7 mouse cellular contexts compared by ENCODE assay signal in the genomic region with DNA sequence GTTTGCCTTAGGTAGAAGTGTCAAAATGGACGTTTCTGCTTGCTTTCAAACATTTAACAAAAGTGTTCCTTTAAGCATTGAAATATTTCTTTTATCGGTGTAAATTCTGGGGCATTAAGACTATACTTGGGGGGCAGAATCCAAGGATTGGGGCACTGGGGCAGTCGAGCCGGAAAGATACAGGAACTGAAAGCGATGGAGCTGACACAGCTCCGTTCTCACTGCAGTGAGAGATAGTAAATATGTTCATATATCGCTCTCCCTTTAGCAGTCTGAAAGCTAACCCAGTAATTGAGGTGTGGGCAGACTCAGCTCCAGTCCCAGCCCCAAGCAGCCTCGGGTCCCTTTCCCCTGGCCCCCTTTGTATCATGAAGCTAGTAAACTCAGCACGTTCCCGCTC. TPM values are rescaled to one million over a fixed set of nuclear protein-coding genes. Genes with fewer than 3 reads are reported as not detected.
A peak's percentile ranks its signal among the peaks of the same experiment; 100 is the strongest.
DNase-seq lines count a peak whose midpoint lies in the region; ATAC-seq lines count a peak whose summit lies in the region.

No protein-coding gene starts in this region.

- peaks cover 6% of the 10 kb centered on the region; the same call in 1 of the 2 replicates for H3K4me1 ChIP-seq in neural tube, embryonic 11.5 days (ENCODE audit: control insufficient read depth, insufficient read depth, low read length)
- H3K4me1 ChIP-seq in forebrain, embryonic 14.5 days (ENCODE audit: control insufficient read depth, insufficient read depth, low read length) = peaks cover 12% of the 10 kb centered on the region
- H3K4me1 ChIP-seq in liver, embryonic 12.5 days = peaks cover 18% of the 10 kb centered on the region
- peaks cover 11% of the 10 kb centered on the region for H3K4me1 ChIP-seq in stomach, embryonic 16.5 days (ENCODE audit: control insufficient read depth, insufficient read depth, low read length)

- no peak for DNase-seq in neural tube, embryonic 11.5 days (ENCODE audit: low spot score)
- no peak for DNase-seq in neural tube, embryonic 10.5 days (ENCODE audit: extremely low spot score, low spot score)
- DNase-seq in forebrain, embryonic 14.5 days (ENCODE audit: low spot score) = no peak
- DNase-seq in adrenal gland, postnatal 4 days (ENCODE audit: low spot score in 2 of 2) = no peak
- no peak for DNase-seq in cerebellum, postnatal 14 days

- no peaks in the 10 kb centered on the region for H3K9me3 ChIP-seq in neural tube, embryonic 11.5 days (ENCODE audit: control insufficient read depth, low read length)
- H3K9me3 ChIP-seq in forebrain, embryonic 14.5 days (replicated peaks; ENCODE audit: control insufficient read depth, low read length) = no peaks in the 10 kb centered on the region
- H3K9me3 ChIP-seq in liver, embryonic 12.5 days (replicated peaks) = no peaks in the 10 kb centered on the region
- H3K9me3 ChIP-seq in stomach, embryonic 16.5 days (replicated peaks; ENCODE audit: control insufficient read depth, low read length) = no peaks in the 10 kb centered on the region

- no peak for ATAC-seq in neural tube, embryonic 11.5 days (ENCODE audit: insufficient read depth, low FRiP score, low TSS enrichment)
- ATAC-seq in forebrain, embryonic 14.5 days = 0 out of 2 replicates have a peak, but pooled peaks have one; percentile 0
- ATAC-seq in liver, embryonic 12.5 days = no peak
- no peak for ATAC-seq in stomach, embryonic 16.5 days (ENCODE audit: insufficient read depth, low FRiP score)

- no peaks in the 10 kb centered on the region for H3K36me3 ChIP-seq in neural tube, embryonic 11.5 days (ENCODE audit: control insufficient read depth, insufficient read depth, low read length)
- no peaks in the 10 kb centered on the region for H3K36me3 ChIP-seq in forebrain, embryonic 14.5 days (ENCODE audit: control insufficient read depth, insufficient read depth, low read length)
- H3K36me3 ChIP-seq in liver, embryonic 12.5 days = no peaks in the 10 kb centered on the region
- no peaks in the 10 kb centered on the region for H3K36me3 ChIP-seq in stomach, embryonic 16.5 days (ENCODE audit: control insufficient read depth, insufficient read depth, low read length)

- WGBS in neural tube, embryonic 11.5 days = 39% methylated on average over 10 of the region's 10 CpGs
- 34% methylated on average over 10 of the region's 10 CpGs for WGBS in forebrain, embryonic 14.5 days
- 37% methylated on average over 10 of the region's 10 CpGs for WGBS in liver, embryonic 12.5 days (ENCODE audit: insufficient replicate concordance)
- WGBS in stomach, embryonic 16.5 days = 35% methylated on average over 10 of the region's 10 CpGs

- H3K4me2 ChIP-seq in neural tube, embryonic 11.5 days (ENCODE audit: low read depth) = peak overlapping the region; percentile 93
- H3K4me2 ChIP-seq in forebrain, embryonic 14.5 days (ENCODE audit: low read length) = peak overlapping the region; percentile 99
- peak overlapping the region; percentile 95 for H3K4me2 ChIP-seq in liver, embryonic 12.5 days
- peak overlapping the region; percentile 98 for H3K4me2 ChIP-seq in stomach, embryonic 16.5 days (ENCODE audit: low read depth, low read length)

- H3K27ac ChIP-seq in neural tube, embryonic 11.5 days (ENCODE audit: low read depth, low read length) = no peak overlapping the region
- H3K27ac ChIP-seq in forebrain, embryonic 14.5 days (ENCODE audit: low read depth, low read length) = no peak overlapping the region
- H3K27ac ChIP-seq in liver, embryonic 12.5 days = no peak overlapping the region
- no peak overlapping the region for H3K27ac ChIP-seq in stomach, embryonic 16.5 days (ENCODE audit: low read length)

- peak overlapping the region; percentile 52 for H3K4me3 ChIP-seq in neural tube, embryonic 11.5 days (ENCODE audit: low read depth, low read length)
- H3K4me3 ChIP-seq in forebrain, embryonic 14.5 days (ENCODE audit: low read depth, low read length) = peak overlapping the region; percentile 52
- peak overlapping the region; percentile 66 for H3K4me3 ChIP-seq in liver, embryonic 12.5 days
- peak overlapping the region; percentile 67 for H3K4me3 ChIP-seq in stomach, embryonic 16.5 days (replicated peaks; ENCODE audit: low read length)

- H3K9ac ChIP-seq in neural tube, embryonic 11.5 days (ENCODE audit: low read length) = peak overlapping the region; percentile 47; the same call in 1 of the 2 replicates
- peak overlapping the region; percentile 65; the same call in 1 of the 2 replicates for H3K9ac ChIP-seq in forebrain, embryonic 14.5 days (ENCODE audit: low read length)
- peak overlapping the region; percentile 66; the same call in 1 of the 2 replicates for H3K9ac ChIP-seq in liver, embryonic 12.5 days
- H3K9ac ChIP-seq in stomach, embryonic 16.5 days (ENCODE audit: low read length) = peak overlapping the region; percentile 71; the same call in 1 of the 2 replicates

- peaks cover 16% of the 10 kb centered on the region for H3K27me3 ChIP-seq in neural tube, embryonic 11.5 days (ENCODE audit: control insufficient read depth, insufficient read depth, low read length)
- H3K27me3 ChIP-seq in forebrain, embryonic 14.5 days (replicated peaks; ENCODE audit: control insufficient read depth, insufficient read depth, low read length) = 0 out of 2 replicates have a peak, but pooled peaks cover 5% of the 10 kb centered on the region
- peaks cover 50% of the 10 kb centered on the region for H3K27me3 ChIP-seq in liver, embryonic 12.5 days (replicated peaks)
- no peaks in the 10 kb centered on the region; the same call in 1 of the 2 replicates for H3K27me3 ChIP-seq in stomach, embryonic 16.5 days (ENCODE audit: control insufficient read depth, insufficient read depth, low read length)

RNA-seq across cellular contexts. Expression of a gene that starts 1.0 kb away (rescaled TPM):
- polyA plus RNA-seq in neural tube, embryonic 11.5 days (2014; fragmentation: Nextera tagmentation; extraction: Ambion mirVana) = 1.0 and 1.5 TPM in 2 replicates
- 6.6 and 7.8 TPM in 2 replicates for polyA plus RNA-seq in forebrain, embryonic 14.5 days (2014; fragmentation: Nextera tagmentation; extraction: Ambion mirVana)
- 6.5 and 6.6 TPM in 2 replicates for polyA plus RNA-seq in liver, embryonic 12.5 days (2016; fragmentation: Nextera tagmentation; extraction: Ambion mirVana)
- 6.0 and 6.1 TPM in 2 replicates for polyA plus RNA-seq in stomach, embryonic 16.5 days (2015; fragmentation: Nextera tagmentation; extraction: Ambion mirVana)
- 10 to 100 TPM; 13.7 to 14.8 TPM for total RNA-seq in adrenal gland, postnatal 4 days (2021)
